Mouse (Mus musculus) megakaryocyte, embryonic 14.5 days (primary cell): ENCODE measurements around the gene Foxo3.

Experiments
- FLI1 ChIP-seq: IDR thresholded peaks from 2 replicates; pipeline ENCODE4 v1.6.1; 2012; ENCODE audit warnings: low read length, inconsistent platforms, mixed read lengths
- GATA1 ChIP-seq: IDR thresholded peaks from 3 replicates; pipeline ENCODE4 v1.6.1; 2012; ENCODE audit warnings: mixed read lengths, low read length, inconsistent platforms, borderline replicate concordance

DNA sequence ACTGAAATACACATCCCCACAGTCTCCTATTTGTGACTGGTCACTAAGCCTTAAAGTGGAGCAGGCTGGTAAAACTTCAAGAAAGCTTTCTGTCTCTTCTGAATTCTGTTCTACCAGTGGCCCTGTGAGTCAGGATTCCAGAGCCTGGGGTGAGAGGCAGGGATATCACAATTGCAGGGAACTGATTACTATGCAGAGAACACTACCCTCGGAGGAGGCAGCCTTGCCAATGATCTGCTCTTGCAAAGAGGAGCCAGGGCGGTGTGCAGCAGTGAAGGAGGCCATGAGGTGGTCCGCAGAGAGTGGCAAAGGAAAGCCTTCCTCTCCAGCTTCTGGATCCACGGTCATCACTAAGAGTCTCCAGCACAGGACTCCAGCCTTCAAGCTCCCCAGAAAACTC is 34.8 kb downstream of the Foxo3 start:
- TF ChIP-seq FLI1 (no peak), GATA1 (no peak)
